Mouse (Mus musculus) midbrain, embryonic 16.5 days (tissue): ENCODE measurements around the gene Secisbp2. TPM values are rescaled to one million over a fixed set of nuclear protein-coding genes. Genes with fewer than 3 reads are reported as not detected.
"Not testable (repeated sequence)": the region's sequence is repeated elsewhere in the genome, so short reads cannot be mapped to it uniquely, and the experiment has no call there.

Experiments
- ATAC-seq: fragments of 200-750 bp; cut with Nextera tagmentation; 2 replicates; pipeline ENCODE4 v1.8.0; 2017; ENCODE audit warnings: moderate TSS enrichment
- H3K27ac ChIP-seq: fragments of 300-500 bp; sonication (generic); 2 replicates; pipeline ENCODE4 v1.5.1; 2014; ENCODE audit warnings: mild to moderate bottlenecking, low read length, mixed read lengths
- H3K27me3 ChIP-seq: fragments of 300-500 bp; sonication (generic); 2 replicates; pipeline ENCODE4 v1.6.1; 2014; ENCODE audit warnings: low read depth, low read length, mixed read lengths; ENCODE audit not compliant: control insufficient read depth, insufficient read depth
- H3K36me3 ChIP-seq: fragments of 300-500 bp; sonication (generic); 2 replicates; pipeline ENCODE4 v1.6.1; 2014; ENCODE audit warnings: mild to moderate bottlenecking, low read length, moderate library complexity, mixed read lengths; ENCODE audit not compliant: control insufficient read depth, insufficient read depth
- H3K4me1 ChIP-seq: fragments of 300-500 bp; sonication (generic); 2 replicates; pipeline ENCODE4 v1.6.1; 2014; ENCODE audit warnings: mild to moderate bottlenecking, low read length, mixed read lengths; ENCODE audit not compliant: control insufficient read depth, insufficient read depth
- H3K4me2 ChIP-seq: fragments of 300-500 bp; sonication (generic); 2 replicates; pipeline ENCODE4 v1.6.1; 2014; ENCODE audit warnings: mild to moderate bottlenecking, low read length, mixed read lengths
- H3K4me3 ChIP-seq: fragments of 300-500 bp; sonication (generic); 2 replicates; pipeline ENCODE4 v1.5.1; 2014; ENCODE audit warnings: low read depth, mild to moderate bottlenecking, low read length, moderate library complexity, mixed read lengths
- H3K9ac ChIP-seq: fragments of 300-500 bp; sonication (generic); 2 replicates; pipeline ENCODE4 v1.6.1; 2014; ENCODE audit warnings: low read depth, low read length, mixed read lengths
- H3K9me3 ChIP-seq: fragments of 300-500 bp; sonication (generic); replicated peaks from 2 replicates; pipeline ENCODE4 v1.6.1; 2014; ENCODE audit warnings: mild to moderate bottlenecking, low read length, mixed read lengths; ENCODE audit not compliant: control insufficient read depth, poor library complexity, severe bottlenecking
- WGBS: fragments of 180-500 bp; shearing (Covaris S2); extraction: QIAGEN DNeasy Blood & Tissue Kit; methylation state at CpG from one replicate; pipeline ENCODE4 v1.1.7; 2014; 5-methylcytosine and 5-hydroxymethylcytosine counted together
- polyA plus RNA-seq: library from polyadenylated mRNA; unstranded; fragments of >200 nt; fragmentation: Nextera tagmentation; extraction: Ambion mirVana; gene quantifications from 2 replicates; pipeline ENCODE4 v1.2.1, GENCODE M21; 2015

Secisbp2 gene
- polyA plus RNA-seq, 1 experiment from 2014 or later = 33.6 TPM

- Histone ChIP-seq H3K9me3 (no peaks in the 10 kb centered on the region), H3K36me3 (peaks cover 33% of the 10 kb centered on the region), H3K4me3 (no peak overlapping the region), H3K27me3 (no peaks in the 10 kb centered on the region), H3K4me1 (no peaks in the 10 kb centered on the region), H3K27ac (no peak overlapping the region), H3K4me2 (no peak overlapping the region), H3K9ac (no peak overlapping the region)
- ATAC-seq = no peak
- WGBS = 97% methylated on average over 2 of the region's 2 CpGs
Measured at GRCm38 (mm10) chr13:51663561-51663960, 12.1 kb downstream of the Secisbp2 start.

GRCm38 (mm10) chr13:51668195-51668594 lies 16.7 kb downstream of the Secisbp2 start:
- not testable (repeated sequence) for H3K4me1 ChIP-seq, H3K4me3 ChIP-seq, H3K4me2 ChIP-seq, H3K9me3 ChIP-seq, H3K27ac ChIP-seq, H3K9ac ChIP-seq, ATAC-seq, H3K27me3 ChIP-seq
- peaks cover 23% of the 10 kb centered on the region for H3K36me3 ChIP-seq
- 96% methylated on average over 12 of the region's 12 CpGs for WGBS

GRCm38 (mm10) chr13:51676641-51677040 lies 25.1 kb downstream of the Secisbp2 start:
- H3K9ac ChIP-seq = no peak overlapping the region
- no peak overlapping the region for H3K27ac ChIP-seq
- no peaks in the 10 kb centered on the region for H3K4me1 ChIP-seq
- H3K36me3 ChIP-seq = peaks cover 49% of the 10 kb centered on the region
- WGBS = 75% methylated on average over 4 of the region's 4 CpGs
- H3K27me3 ChIP-seq = no peaks in the 10 kb centered on the region
- ATAC-seq = no peak
- no peak overlapping the region for H3K4me3 ChIP-seq
- no peak overlapping the region for H3K4me2 ChIP-seq
- H3K9me3 ChIP-seq = no peaks in the 10 kb centered on the region

GRCm38 (mm10) chr13:51677041-51677440 lies 25.5 kb downstream of the Secisbp2 start:
- H3K4me3 ChIP-seq = no peak overlapping the region
- H3K4me2 ChIP-seq = no peak overlapping the region
- H3K9ac ChIP-seq = no peak overlapping the region
- H3K9me3 ChIP-seq = no peaks in the 10 kb centered on the region
- no peak overlapping the region for H3K27ac ChIP-seq
- ATAC-seq = no peak
- H3K36me3 ChIP-seq = peaks cover 52% of the 10 kb centered on the region
- no peaks in the 10 kb centered on the region for H3K4me1 ChIP-seq
- 98% methylated on average over 12 of the region's 12 CpGs for WGBS
- H3K27me3 ChIP-seq = no peaks in the 10 kb centered on the region

- H3K4me2 ChIP-seq = no peak overlapping the region
- no peak for ATAC-seq
- H3K36me3 ChIP-seq = peaks cover 58% of the 10 kb centered on the region
- WGBS = 96% methylated on average over 6 of the region's 7 CpGs
- no peaks in the 10 kb centered on the region for H3K27me3 ChIP-seq
- no peaks in the 10 kb centered on the region for H3K4me1 ChIP-seq
- H3K9me3 ChIP-seq = no peaks in the 10 kb centered on the region
- H3K9ac ChIP-seq = no peak overlapping the region
- no peak overlapping the region for H3K4me3 ChIP-seq
- no peak overlapping the region for H3K27ac ChIP-seq
Measured at GRCm38 (mm10) chr13:51677630-51678185, 26.2 kb downstream of the Secisbp2 start.

GRCm38 (mm10) chr13:51678687-51679086 lies 27.2 kb downstream of the Secisbp2 start:
- no peak overlapping the region for H3K4me3 ChIP-seq
- no peaks in the 10 kb centered on the region for H3K4me1 ChIP-seq
- H3K27ac ChIP-seq = no peak overlapping the region
- WGBS = 95% methylated on average over 6 of the region's 6 CpGs
- no peak overlapping the region for H3K4me2 ChIP-seq
- no peak overlapping the region for H3K9ac ChIP-seq
- no peaks in the 10 kb centered on the region for H3K27me3 ChIP-seq
- H3K36me3 ChIP-seq = peaks cover 63% of the 10 kb centered on the region
- ATAC-seq = no peak
- H3K9me3 ChIP-seq = no peaks in the 10 kb centered on the region

- whole genome bisulfite sequencing = 84% methylated on average over 4 of the region's 4 CpGs
- Histone ChIP-seq H3K4me1 (no peaks in the 10 kb centered on the region), H3K4me3 (no peak overlapping the region), H3K9ac (no peak overlapping the region), H3K9me3 (no peaks in the 10 kb centered on the region), H3K27ac (no peak overlapping the region), H3K4me2 (no peak overlapping the region), H3K36me3 (peaks cover 61% of the 10 kb centered on the region), H3K27me3 (no peaks in the 10 kb centered on the region)
- no peak for ATAC-seq
Measured at GRCm38 (mm10) chr13:51679332-51679731, 27.8 kb downstream of the Secisbp2 start.

GRCm38 (mm10) chr13:51681076-51681475 lies 29.6 kb downstream of the Secisbp2 start:
- H3K4me2 ChIP-seq = no peak overlapping the region
- H3K4me1 ChIP-seq = no peaks in the 10 kb centered on the region
- no peak overlapping the region for H3K27ac ChIP-seq
- 84% methylated on average over 5 of the region's 5 CpGs for WGBS
- no peaks in the 10 kb centered on the region for H3K9me3 ChIP-seq
- H3K27me3 ChIP-seq = no peaks in the 10 kb centered on the region
- no peak for ATAC-seq
- H3K9ac ChIP-seq = no peak overlapping the region
- no peak overlapping the region for H3K4me3 ChIP-seq
- H3K36me3 ChIP-seq = peaks cover 64% of the 10 kb centered on the region

- peaks cover 67% of the 10 kb centered on the region for H3K36me3 ChIP-seq
- no peaks in the 10 kb centered on the region for H3K4me1 ChIP-seq
- 91% methylated on average over 8 of the region's 8 CpGs for WGBS
- H3K9me3 ChIP-seq = no peaks in the 10 kb centered on the region
- H3K27me3 ChIP-seq = no peaks in the 10 kb centered on the region
- no peak overlapping the region for H3K4me3 ChIP-seq
- H3K4me2 ChIP-seq = no peak overlapping the region
- no peak for ATAC-seq
- H3K9ac ChIP-seq = no peak overlapping the region
- H3K27ac ChIP-seq = no peak overlapping the region
Measured at GRCm38 (mm10) chr13:51681634-51682033, 30.1 kb downstream of the Secisbp2 start.
